Mouse (Mus musculus): Measurements from ENCODE around the gene Alkbh3.

The Alkbh3 gene

GRCm38 (mm10) chr2:94010335-94011291, at the start of gene Alkbh3:
TSS of gene Alkbh3 (minus strand) at chr2:94010807.
- TF ChIP-seq GATA4 (IDR thresholded peaks at IDR 0.05; ENCODE audit: insufficient replicate concordance, low read length) = peak; percentile 95; the same call in 1 of the 2 replicates

DNA sequence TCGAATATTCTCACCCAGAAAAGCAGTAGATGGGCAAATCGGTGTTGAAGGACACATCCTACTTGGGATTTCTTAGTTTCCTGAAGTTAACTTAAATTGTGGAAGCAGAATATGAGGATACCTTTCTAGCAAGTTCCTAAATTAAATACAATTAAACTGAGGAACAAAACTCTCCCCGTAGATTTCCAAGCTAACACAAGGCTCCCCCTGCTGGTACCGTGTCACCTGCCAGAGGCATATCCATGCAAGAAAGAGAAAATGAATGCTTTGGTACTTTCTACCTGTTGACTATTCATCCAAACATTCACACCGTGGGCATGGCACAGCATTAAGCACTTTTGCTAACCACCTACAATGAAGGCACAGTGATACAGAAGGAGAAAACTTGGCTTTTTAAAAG, 48.9 kb upstream of the Alkbh3 start:
- TF ChIP-seq GATA4 (IDR thresholded peaks at IDR 0.05; ENCODE audit: insufficient replicate concordance, low read length) = no peak

- no peak for TF ChIP-seq GATA4 (IDR thresholded peaks at IDR 0.05; ENCODE audit: insufficient replicate concordance, low read length)
These were observed 44.2 kb upstream of the Alkbh3 start for GRCm38 (mm10) chr2:94054813-94055212.

DNA sequence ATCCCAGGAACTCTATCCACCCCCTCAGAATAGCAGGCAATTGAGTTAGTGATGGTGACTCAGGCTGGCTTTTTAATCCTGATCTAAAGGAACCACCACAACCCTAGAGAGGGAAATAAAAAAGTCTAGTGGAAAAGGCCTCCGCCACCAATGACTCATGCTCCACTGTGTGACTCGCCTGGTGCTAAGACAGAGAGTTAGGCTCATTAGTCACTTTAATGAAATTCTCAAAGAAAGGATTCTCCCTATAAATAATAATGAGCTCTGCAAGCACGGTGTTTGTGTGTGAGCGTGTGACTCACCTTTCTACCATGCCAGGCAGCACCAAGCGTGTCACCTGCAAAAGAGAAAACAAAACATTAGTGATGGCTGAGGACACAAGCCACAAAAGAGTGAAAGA, 41.3 kb upstream of the Alkbh3 start:
- TF ChIP-seq GATA4 (IDR thresholded peaks at IDR 0.05; ENCODE audit: insufficient replicate concordance, low read length) = no peak

- peak; percentile 25; the same call in 1 of the 2 replicates for TF ChIP-seq GATA4 (IDR thresholded peaks at IDR 0.05; ENCODE audit: insufficient replicate concordance, low read length)
These were observed 40.3 kb upstream of the Alkbh3 start for GRCm38 (mm10) chr2:94050901-94051300.

DNA sequence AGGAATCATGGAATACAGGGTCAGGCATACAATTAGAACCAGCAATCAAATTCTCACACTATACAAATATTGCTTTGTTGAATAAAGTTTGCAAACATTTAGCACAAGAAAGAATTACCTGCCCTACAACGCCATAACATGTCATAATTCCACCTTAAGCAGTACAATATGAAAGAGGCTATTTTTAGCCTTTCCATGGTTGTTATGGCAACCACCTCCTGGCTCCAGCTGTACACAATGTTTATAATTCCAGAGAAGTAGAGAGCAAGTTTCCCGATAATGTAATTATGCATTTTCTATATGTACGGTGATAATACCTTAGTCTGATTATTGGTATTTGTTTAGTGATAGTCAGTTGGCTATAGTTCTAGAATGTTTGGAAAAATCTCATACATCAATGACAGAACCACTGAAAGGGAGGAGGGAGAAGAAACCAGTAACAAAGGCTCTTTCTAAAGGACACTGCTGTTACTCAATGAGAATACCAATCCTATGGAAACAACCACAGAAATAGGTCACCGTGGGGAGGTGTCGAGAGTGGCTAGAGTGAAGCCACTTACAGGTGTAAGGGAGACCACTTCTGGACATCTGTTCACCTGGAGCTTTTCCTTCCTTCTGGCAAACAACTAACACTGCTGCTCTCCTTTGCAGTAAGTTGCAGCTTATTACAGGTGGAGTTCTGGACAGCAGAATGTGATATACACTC, 39.0 kb upstream of the Alkbh3 start:
- TF ChIP-seq GATA4 (IDR thresholded peaks at IDR 0.05; ENCODE audit: insufficient replicate concordance, low read length) = no peak

DNA sequence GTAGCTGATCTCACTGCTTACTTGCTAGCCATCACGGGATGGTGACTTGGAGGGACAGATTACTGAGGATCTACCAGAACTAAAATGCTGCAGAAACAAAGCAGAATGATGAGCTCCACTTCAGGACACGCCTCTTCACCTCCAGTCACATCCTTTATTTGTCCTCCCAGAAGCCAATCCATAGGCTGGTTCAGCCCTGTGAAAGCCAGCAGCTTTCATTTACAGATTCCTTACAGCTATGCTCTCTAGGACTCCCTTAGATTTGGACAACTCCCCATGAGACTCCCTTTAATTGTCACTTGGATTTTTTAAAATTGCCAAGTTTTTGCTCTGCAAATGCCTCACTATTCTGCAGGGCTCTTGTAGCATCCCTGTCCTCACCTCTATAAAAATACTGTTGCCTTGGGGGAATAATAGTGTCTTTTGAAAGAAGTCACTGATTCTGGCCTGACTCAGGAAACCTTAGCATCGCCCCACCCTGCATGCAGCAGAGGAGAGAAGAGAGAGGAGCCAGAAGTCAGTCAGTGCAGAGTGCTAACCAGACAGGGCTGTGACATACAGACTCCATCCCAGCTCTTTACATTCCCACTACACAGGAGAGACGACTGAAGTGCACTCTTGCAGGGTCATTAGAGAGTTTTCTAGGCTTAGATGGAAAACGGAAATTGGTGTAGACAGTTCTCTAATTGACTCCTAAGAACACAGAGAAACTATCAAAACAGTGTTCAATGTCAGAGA, 38.3 kb upstream of the Alkbh3 start:
- TF ChIP-seq GATA4 (IDR thresholded peaks at IDR 0.05; ENCODE audit: insufficient replicate concordance, low read length) = no peak

DNA sequence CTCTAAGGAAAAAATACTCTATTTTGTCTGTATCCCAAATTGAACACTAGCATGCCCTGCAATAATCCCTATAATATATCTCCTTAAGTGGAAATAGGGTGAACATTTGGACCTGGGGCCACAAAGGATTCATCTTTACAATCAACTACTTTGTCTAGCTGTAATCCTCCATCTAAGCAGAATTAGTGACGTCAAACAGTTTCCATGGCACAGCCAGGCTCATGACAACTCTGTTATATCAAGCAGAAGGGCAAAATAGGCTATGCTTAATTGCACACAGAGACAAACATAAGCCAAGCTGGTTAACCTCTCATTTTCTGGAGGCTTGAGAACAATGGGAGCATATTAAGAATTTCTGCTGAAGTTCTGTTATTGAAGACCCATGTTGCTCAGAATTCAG, 37.7 kb upstream of the Alkbh3 start:
- TF ChIP-seq GATA4 (IDR thresholded peaks at IDR 0.05; ENCODE audit: insufficient replicate concordance, low read length) = no peak

DNA sequence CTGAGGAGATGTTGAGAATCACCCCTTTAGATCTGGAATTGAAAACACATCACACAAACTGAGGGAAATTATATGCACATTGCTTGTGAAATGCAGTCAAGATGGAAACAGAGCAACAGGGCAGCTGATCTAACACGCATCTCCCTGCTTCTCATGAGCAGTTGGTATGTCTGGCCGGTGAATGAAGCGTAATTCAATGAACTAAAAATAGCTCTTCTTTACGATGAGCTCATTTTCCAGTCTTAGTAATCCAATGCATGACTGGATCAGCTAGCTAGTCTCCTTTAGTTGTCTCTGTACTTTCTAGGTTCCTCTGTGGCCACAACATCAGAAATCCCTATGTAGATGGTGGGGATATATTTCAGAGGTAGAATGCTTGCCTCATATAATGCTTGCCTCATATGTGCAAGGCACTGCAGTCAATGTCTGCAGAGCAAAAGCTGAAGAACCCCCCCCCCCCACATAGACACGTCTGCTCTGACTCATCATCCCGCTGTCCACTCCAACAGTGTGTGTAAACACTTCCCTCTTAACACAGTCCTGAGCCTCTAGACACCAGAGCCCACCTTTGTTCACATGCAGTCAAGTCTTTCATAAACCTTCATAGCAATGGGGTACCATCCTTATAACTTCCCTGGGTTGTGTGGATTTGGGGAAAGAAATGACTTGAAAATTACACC, 34.9 kb upstream of the Alkbh3 start:
- TF ChIP-seq GATA4 (IDR thresholded peaks at IDR 0.05; ENCODE audit: insufficient replicate concordance, low read length) = no peak

DNA sequence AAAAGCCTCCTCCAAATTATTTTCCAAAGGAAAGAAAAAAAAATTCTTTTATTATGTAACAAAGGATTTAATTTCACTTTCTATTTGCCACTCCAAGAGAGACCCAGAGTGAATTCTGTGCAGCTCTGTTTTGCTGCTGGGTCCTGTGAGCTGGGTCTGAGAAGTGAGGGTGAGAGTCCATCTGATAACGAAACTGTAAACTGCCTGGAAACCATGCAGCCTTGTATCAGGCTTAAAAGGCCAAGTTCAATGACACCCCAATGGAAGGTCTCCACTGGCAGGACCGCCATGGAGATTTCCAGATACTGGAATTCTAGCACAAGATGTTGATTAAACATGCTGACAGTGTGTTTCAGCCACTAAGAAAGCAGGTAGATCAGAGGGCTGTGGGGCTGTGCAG, 33.6 kb upstream of the Alkbh3 start:
- peak; percentile 83; the same call in 1 of the 2 replicates for TF ChIP-seq GATA4 (IDR thresholded peaks at IDR 0.05; ENCODE audit: insufficient replicate concordance, low read length)

- no peak for TF ChIP-seq GATA4 (IDR thresholded peaks at IDR 0.05; ENCODE audit: insufficient replicate concordance, low read length)
These were observed 33.1 kb upstream of the Alkbh3 start for GRCm38 (mm10) chr2:94043662-94044061.

- no peak for TF ChIP-seq GATA4 (IDR thresholded peaks at IDR 0.05; ENCODE audit: insufficient replicate concordance, low read length)
These were observed 31.9 kb upstream of the Alkbh3 start for GRCm38 (mm10) chr2:94042461-94042860.

DNA sequence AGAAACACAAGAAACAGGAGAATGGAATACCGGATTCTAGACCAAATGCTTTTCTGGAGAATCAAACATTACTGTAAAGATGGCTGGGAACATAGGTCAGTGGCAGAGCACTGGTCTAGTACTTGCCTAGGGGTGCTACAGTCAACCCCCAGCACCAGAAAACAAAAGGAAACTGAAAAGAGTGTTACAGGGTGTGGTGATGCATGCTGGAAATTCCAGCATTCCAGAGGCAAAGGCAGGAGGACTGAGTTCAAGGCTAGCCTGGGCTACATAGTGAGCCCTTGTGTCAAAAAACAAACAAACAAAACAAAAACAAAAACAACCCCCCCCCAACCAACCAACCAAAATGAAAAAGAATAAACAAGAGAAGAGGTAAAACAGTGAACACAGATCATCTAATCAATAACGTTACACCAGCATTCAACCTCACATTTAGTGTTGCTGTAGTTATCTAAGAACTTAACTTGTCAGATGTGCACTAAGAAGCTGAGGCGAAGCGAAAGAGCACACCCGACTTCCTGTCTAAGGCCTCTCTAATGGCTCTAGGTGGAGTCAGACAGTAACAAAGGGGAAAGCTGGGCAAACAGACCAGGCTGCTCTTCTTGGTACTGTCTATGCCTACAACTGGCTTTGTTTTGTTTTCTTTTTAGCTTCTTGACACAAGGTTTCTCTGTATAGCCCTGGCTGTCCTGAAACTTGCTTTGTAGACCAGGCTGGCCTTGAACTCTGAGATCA, 30.0 kb upstream of the Alkbh3 start:
- TF ChIP-seq GATA4 (IDR thresholded peaks at IDR 0.05; ENCODE audit: insufficient replicate concordance, low read length) = no peak

Measured in liver, adult (tissue).